Mouse (Mus musculus) midbrain, embryonic 11.5 days (tissue): ENCODE results near the gene Ispd. TPM values are rescaled to one million over a fixed set of nuclear protein-coding genes. Genes with fewer than 3 reads are reported as not detected.

Source experiments
- ATAC-seq: fragments of 200-750 bp; cut with Nextera tagmentation; 2 replicates; pipeline ENCODE4 v1.8.0; 2017; ENCODE audit warnings: moderate TSS enrichment, moderate library complexity; ENCODE audit not compliant: low FRiP score
- DNase-seq: peaks from one replicate; pipeline ENCODE4 v3.0.0; 2015; ENCODE audit warnings: low spot score; ENCODE audit errors: missing footprints
- H3K27ac ChIP-seq: fragments of 300-500 bp; sonication (generic); 2 replicates; pipeline ENCODE4 v1.5.1; 2014; ENCODE audit warnings: low read depth, low read length
- H3K27me3 ChIP-seq: fragments of 300-500 bp; sonication (generic); 2 replicates; pipeline ENCODE4 v1.6.1; 2014; ENCODE audit warnings: mild to moderate bottlenecking, low read length, moderate library complexity, mixed read lengths; ENCODE audit not compliant: control insufficient read depth, insufficient read depth
- H3K36me3 ChIP-seq: fragments of 300-500 bp; sonication (generic); 2 replicates; pipeline ENCODE4 v1.6.1; 2014; ENCODE audit warnings: mild to moderate bottlenecking, low read length, moderate library complexity, mixed read lengths; ENCODE audit not compliant: control insufficient read depth, insufficient read depth
- H3K4me1 ChIP-seq: fragments of 300-500 bp; sonication (generic); 2 replicates; pipeline ENCODE4 v1.6.1; 2014; ENCODE audit warnings: low read length; ENCODE audit not compliant: control insufficient read depth, insufficient read depth
- H3K4me2 ChIP-seq: fragments of 300-500 bp; sonication (generic); 2 replicates; pipeline ENCODE4 v1.6.1; 2014; ENCODE audit warnings: mild to moderate bottlenecking, moderate library complexity
- H3K4me3 ChIP-seq: fragments of 300-500 bp; sonication (generic); 2 replicates; pipeline ENCODE4 v1.5.1; 2014; ENCODE audit warnings: low read depth, low read length
- H3K9ac ChIP-seq: fragments of 300-500 bp; sonication (generic); 2 replicates; pipeline ENCODE4 v1.6.1; 2014; ENCODE audit warnings: low read length
- H3K9me3 ChIP-seq: fragments of 300-500 bp; sonication (generic); 2 replicates; pipeline ENCODE4 v1.6.1; 2016; ENCODE audit warnings: low read length; ENCODE audit not compliant: control insufficient read depth
- WGBS: fragments of 180-500 bp; shearing (Covaris S2); extraction: QIAGEN DNeasy Blood & Tissue Kit; methylation state at CpG from one replicate; pipeline ENCODE4 v1.1.7; 2014; 5-methylcytosine and 5-hydroxymethylcytosine counted together
- polyA plus RNA-seq: library from polyadenylated mRNA; unstranded; fragments of >200 nt; fragmentation: Nextera tagmentation; extraction: Ambion mirVana; gene quantifications from 2 replicates; pipeline ENCODE4 v1.2.1, GENCODE M21; 2014

The Ispd gene
- polyA plus RNA-seq, 1 experiment from 2014 or later = 12.3 TPM

DNA sequence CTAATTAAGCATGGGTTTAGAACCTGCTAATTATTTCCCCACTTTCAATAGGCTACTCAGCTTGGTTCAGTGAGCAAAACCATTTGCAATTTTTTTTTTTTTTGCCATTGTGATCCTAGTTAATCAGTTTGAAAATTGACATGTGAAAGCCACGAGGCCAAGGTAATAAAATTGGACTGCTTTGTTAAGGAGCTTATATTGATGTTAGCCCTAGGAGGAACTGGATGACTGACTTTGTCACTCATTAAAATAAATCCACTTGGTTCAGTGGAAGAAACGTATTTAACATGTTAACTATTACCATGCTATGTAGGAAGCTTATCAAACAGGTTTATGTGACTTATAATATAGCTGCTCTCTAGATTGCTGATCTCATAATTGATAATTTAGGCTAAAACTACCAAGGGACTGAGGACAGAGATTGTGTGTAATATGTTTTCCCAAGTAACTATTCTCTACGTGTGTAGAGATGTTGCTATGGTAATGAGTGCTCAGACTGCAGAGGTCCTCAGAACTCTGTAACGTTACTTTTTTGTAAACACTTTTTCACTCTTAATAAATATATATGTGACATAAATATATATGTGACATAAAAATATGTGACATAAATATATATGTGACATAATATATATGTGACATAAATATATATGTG lies 150.3 kb downstream of the Ispd start:
- no peak overlapping the region for H3K27ac ChIP-seq
- DNase-seq (no peak), ATAC-seq (no peak)
- no peak overlapping the region for H3K4me2 ChIP-seq
- no peaks in the 10 kb centered on the region for H3K36me3 ChIP-seq
- no peaks in the 10 kb centered on the region for H3K9me3 ChIP-seq
- H3K4me3 ChIP-seq = no peak overlapping the region
- H3K9ac ChIP-seq = no peak overlapping the region
- 60% methylated on average over 4 of the region's 4 CpGs for WGBS
- H3K4me1 ChIP-seq = no peaks in the 10 kb centered on the region
- H3K27me3 ChIP-seq = no peaks in the 10 kb centered on the region

DNA sequence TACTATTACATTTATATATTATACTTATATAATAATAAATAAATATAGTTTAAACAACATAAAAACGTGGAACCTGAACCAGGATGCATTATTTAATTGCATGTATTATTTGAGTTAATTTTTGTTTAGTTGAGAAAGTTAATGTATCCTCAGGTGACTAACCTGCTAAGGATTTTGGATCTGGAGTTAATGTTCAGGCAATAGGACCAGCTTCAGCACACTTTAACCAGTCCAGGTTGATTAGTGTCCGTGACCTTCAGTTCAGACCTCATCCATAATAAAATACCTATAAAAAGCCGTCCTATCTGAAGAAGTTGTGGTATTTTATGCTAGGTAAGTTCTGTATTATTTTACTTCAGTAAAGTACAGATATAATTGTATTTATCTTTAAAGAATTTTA lies 151.3 kb downstream of the Ispd start:
- no peaks in the 10 kb centered on the region for H3K4me1 ChIP-seq
- no peaks in the 10 kb centered on the region for H3K27me3 ChIP-seq
- ATAC-seq = no peak
- no peak overlapping the region for H3K9ac ChIP-seq
- no peaks in the 10 kb centered on the region for H3K9me3 ChIP-seq
- no peak overlapping the region for H3K4me2 ChIP-seq
- H3K4me3 ChIP-seq = no peak overlapping the region
- H3K27ac ChIP-seq = no peak overlapping the region
- 76% methylated on average over 3 of the region's 3 CpGs for WGBS
- DNase-seq = no peak
- H3K36me3 ChIP-seq = no peaks in the 10 kb centered on the region

DNA sequence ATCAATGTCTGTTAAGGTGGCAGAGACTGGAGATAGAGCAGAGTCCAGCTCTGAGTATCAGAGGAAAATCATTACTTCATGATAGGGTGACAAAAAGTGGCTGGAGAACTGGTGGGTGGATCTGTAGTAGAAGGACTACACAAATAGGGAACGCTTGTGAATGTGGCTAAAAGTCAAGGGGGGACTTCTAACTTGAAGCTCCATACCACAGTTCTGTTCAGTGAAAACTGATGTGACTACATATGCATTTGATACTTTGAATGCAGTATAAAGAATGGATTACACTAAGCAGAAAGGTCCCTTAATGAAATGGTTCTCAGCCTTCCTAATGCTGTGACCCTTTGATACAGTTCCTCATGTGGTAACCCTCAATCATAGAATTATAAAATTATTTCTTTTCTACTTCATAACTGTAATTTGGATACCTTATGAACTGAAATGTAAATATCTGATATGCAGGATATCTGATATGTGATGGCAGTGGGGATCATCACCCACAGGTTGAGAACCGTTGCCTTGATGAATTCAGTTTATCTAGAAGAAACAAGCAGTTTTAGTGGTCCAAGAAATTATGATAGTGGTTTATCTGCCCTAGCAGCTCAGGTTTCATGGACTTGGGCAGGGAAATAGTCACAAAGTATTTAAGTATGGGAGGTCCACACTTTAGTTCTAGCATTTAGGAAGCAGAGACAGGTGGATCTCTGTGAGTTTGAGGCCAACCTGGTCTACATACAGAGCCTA lies 152.1 kb downstream of the Ispd start:
- no peaks in the 10 kb centered on the region for H3K36me3 ChIP-seq

DNA sequence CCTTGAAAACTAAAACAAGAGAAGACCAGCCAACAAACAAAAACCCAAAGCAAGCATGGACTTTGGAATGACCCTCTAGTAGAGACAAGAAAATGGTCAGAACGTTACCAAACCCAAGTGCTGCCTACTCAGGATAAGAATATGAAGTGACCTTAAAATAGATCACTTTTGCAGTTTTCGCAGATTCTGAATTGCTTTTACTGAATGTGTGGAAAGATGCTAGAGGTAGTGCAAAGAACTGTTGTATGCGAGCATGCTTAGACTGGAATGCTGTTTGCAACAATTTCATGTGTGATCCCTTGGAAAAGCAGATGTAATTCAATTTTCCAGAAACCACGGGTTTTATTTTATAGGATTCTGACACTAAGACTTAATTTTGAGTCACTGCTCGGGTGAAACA lies 153.3 kb downstream of the Ispd start:
- no peak overlapping the region for H3K4me3 ChIP-seq
- no peaks in the 10 kb centered on the region for H3K4me1 ChIP-seq
- no peaks in the 10 kb centered on the region for H3K9me3 ChIP-seq
- ATAC-seq (no peak), DNase-seq (no peak)
- no peak overlapping the region for H3K4me2 ChIP-seq
- no peaks in the 10 kb centered on the region for H3K27me3 ChIP-seq
- 94% methylated on average over 5 of the region's 5 CpGs for WGBS
- no peaks in the 10 kb centered on the region for H3K36me3 ChIP-seq
- H3K27ac ChIP-seq = no peak overlapping the region
- H3K9ac ChIP-seq = no peak overlapping the region

More for the DNA sequence above, 152.1 kb downstream of the Ispd start:
- no peak overlapping the region for H3K27ac ChIP-seq
- ATAC-seq (no peak), DNase-seq (no peak)
- 84% methylated on average over 2 of the region's 2 CpGs for WGBS
- H3K9me3 ChIP-seq = no peaks in the 10 kb centered on the region
- H3K4me1 ChIP-seq = no peaks in the 10 kb centered on the region
- H3K4me2 ChIP-seq = no peak overlapping the region
- H3K27me3 ChIP-seq = no peaks in the 10 kb centered on the region
- no peak overlapping the region for H3K9ac ChIP-seq
- H3K4me3 ChIP-seq = no peak overlapping the region

DNA sequence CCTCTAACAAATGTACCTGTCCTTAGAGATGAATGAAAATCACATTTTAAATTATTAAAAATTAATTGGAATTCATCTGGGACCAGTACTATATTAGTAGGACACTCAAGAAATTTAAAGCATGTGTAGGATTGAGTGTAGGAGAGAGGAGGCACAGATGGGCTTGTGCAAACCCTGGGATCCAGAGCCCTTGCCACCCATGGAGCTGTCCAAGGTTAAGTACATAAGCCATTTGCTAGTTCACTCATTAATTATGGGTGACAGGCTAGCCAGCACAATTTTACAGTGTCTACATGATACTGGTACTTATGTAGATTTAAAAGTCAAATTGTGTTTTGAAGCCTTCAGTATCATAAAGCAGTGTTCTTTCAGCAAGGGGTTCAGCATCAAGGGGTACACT lies 164.1 kb downstream of the Ispd start:
- no peak overlapping the region for H3K9ac ChIP-seq

DNA sequence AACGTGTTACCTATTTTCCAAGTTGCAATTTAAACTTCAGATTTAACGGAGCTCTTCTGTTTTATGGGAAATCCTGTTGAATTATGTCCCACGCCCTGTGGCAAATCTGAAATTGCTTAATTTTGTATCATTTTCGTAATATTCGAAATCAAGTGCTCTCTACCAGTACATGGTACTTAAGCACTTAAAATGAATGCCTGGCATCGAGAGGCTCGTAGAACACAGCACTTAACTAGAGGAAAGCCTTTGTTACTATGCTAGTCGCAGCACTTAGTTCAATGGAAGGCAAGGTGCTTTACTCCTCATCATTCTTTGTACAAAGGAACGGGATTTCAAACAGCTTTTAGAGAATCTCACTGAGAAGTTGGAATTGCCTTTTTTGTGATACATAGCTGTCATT lies 168.2 kb downstream of the Ispd start:
- Histone ChIP-seq H3K9ac (no peak overlapping the region), H3K27ac (no peak overlapping the region), H3K4me1 (no peaks in the 10 kb centered on the region), H3K4me2 (no peak overlapping the region), H3K36me3 (no peaks in the 10 kb centered on the region), H3K9me3 (no peaks in the 10 kb centered on the region), H3K4me3 (no peak overlapping the region), H3K27me3 (no peaks in the 10 kb centered on the region)
- 88% methylated on average over 9 of the region's 9 CpGs for WGBS
- no peak for DNase-seq
- no peak for ATAC-seq

More for the DNA sequence above, 164.1 kb downstream of the Ispd start:
- H3K9me3 ChIP-seq = no peaks in the 10 kb centered on the region
- H3K4me2 ChIP-seq = no peak overlapping the region
- H3K36me3 ChIP-seq = no peaks in the 10 kb centered on the region
- H3K27ac ChIP-seq = no peak overlapping the region
- H3K27me3 ChIP-seq = no peaks in the 10 kb centered on the region
- ATAC-seq (no peak), DNase-seq (no peak)
- H3K4me3 ChIP-seq = no peak overlapping the region
- no peaks in the 10 kb centered on the region for H3K4me1 ChIP-seq

DNA sequence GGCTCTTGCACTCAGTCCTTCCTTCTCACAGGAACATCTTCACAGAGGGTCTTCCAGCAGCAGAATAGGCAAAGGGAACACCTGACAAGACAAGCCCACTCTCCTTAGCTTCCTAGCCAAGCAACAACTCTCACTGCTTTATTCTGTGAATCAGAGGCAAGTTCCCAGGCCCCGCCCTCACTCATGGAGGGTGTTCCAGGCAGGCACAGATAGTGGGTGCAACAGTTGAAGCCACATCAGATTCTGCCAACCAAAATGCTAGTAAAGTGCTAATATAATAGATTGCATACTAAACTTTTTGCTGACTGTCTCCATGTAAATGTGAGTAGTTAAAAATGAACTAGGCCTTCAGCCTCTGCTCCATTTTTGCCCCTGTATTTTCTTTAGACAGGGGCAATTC lies 173.4 kb downstream of the Ispd start:
- no peaks in the 10 kb centered on the region for H3K9me3 ChIP-seq
- no peak overlapping the region for H3K27ac ChIP-seq
- H3K27me3 ChIP-seq = no peaks in the 10 kb centered on the region
- H3K9ac ChIP-seq = no peak overlapping the region
- 80% methylated on average over 1 of the region's 1 CpGs for WGBS
- H3K4me3 ChIP-seq = no peak overlapping the region
- H3K4me1 ChIP-seq = no peaks in the 10 kb centered on the region
- H3K36me3 ChIP-seq = no peaks in the 10 kb centered on the region
- ATAC-seq (no peak), DNase-seq (no peak)
- H3K4me2 ChIP-seq = no peak overlapping the region

DNA sequence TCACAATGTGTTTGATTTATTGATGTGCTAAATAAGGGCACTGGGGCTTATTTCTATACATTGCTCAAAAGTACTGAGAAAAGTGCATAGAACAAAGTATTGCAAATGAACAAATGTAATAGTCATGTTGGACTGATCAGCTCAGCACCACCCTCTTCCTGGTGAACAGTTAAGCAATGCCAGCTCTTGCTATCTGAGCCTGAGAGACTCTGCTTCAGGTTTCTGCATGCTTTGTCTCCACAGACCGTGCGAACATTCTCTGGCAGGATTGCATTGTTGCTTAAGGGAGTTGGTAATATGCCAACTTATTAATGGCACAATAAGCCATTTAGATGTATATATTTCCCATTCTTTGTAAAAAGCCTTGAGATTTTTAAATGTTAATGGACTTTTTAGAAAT lies 182.9 kb downstream of the Ispd start:
- Histone ChIP-seq H3K9me3 (no peaks in the 10 kb centered on the region), H3K4me3 (no peak overlapping the region), H3K36me3 (no peaks in the 10 kb centered on the region), H3K27ac (no peak overlapping the region), H3K9ac (no peak overlapping the region), H3K4me1 (no peaks in the 10 kb centered on the region), H3K4me2 (no peak overlapping the region), H3K27me3 (no peaks in the 10 kb centered on the region)
- no peak for DNase-seq
- WGBS = 83% methylated on average over 2 of the region's 2 CpGs
- no peak for ATAC-seq

DNA sequence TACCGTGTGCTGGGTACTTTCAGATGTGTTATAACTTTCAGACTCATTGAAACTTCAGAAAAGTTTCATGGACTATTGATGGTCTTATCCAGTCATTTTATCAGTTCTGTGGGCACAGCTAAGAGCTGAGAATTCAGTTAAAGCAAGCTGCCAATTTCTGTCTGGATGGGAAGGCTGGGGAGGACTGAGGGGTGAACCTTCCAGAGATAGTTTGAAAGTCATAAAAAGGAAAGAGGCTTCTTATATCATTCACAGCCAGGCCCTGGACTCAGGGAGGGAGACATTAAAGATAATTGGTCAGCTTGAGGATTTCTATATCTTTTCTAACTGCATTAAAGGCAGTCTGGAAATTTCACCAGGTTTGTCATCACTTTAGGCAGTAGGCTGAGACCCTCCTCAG lies 185.7 kb downstream of the Ispd start:
- Histone ChIP-seq H3K4me3 (no peak overlapping the region), H3K27me3 (no peaks in the 10 kb centered on the region), H3K4me2 (no peak overlapping the region), H3K9me3 (no peaks in the 10 kb centered on the region), H3K27ac (no peak overlapping the region), H3K36me3 (no peaks in the 10 kb centered on the region), H3K9ac (no peak overlapping the region), H3K4me1 (no peaks in the 10 kb centered on the region)
- DNase-seq = no peak
- ATAC-seq = no peak
- WGBS = 97% methylated on average over 1 of the region's 1 CpGs
